In genomic region chr11:117296500-117297189, GRCm38 (mm10) we compare ENCODE assay signal across 9 mouse cellular contexts.
DNase-seq lines count a peak whose midpoint lies in the region; ATAC-seq and TF ChIP-seq lines count a peak whose summit lies in the region.
"Had no signal": no experiment of that assay in that cellular context is flagged by ENCODE, and none has a peak within 500 bp of the region (broad histone marks: within the 10 kb centered on the region; RNA-seq: fewer than 3 reads in every experiment).

No protein-coding gene starts in this region.

- no peak overlapping the region for H3K27ac ChIP-seq in midbrain, embryonic 12.5 days (replicated peaks)
- H3K27ac ChIP-seq in midbrain, embryonic 11.5 days (ENCODE audit: low read depth, low read length) = no peak overlapping the region
- H3K27ac ChIP-seq in hindbrain, postnatal 0 days = peak overlapping the region; percentile 56; the same call in 1 of the 2 replicates
- peak overlapping the region; percentile 68 for H3K27ac ChIP-seq in neural tube, embryonic 15.5 days (replicated peaks)

- peak; percentile 19; the same call in 1 of the 2 replicates for ATAC-seq in midbrain, embryonic 12.5 days (ENCODE audit: low FRiP score, low read depth)
- no peak for ATAC-seq in midbrain, embryonic 11.5 days (ENCODE audit: low FRiP score)
- ATAC-seq in hindbrain, postnatal 0 days = peak; percentile 82
- no peak for ATAC-seq in neural tube, embryonic 15.5 days (ENCODE audit: low FRiP score)

- H3K4me1 ChIP-seq in midbrain, embryonic 12.5 days = peaks cover 25% of the 10 kb centered on the region
- peaks cover 2% of the 10 kb centered on the region for H3K4me1 ChIP-seq in midbrain, embryonic 11.5 days (ENCODE audit: control insufficient read depth, insufficient read depth, low read length)
- H3K4me1 ChIP-seq in hindbrain, postnatal 0 days (ENCODE audit: insufficient read depth, low read length) = peaks cover 9% of the 10 kb centered on the region
- peaks cover 25% of the 10 kb centered on the region for H3K4me1 ChIP-seq in neural tube, embryonic 15.5 days

- no peak overlapping the region for H3K9ac ChIP-seq in midbrain, embryonic 12.5 days (replicated peaks)
- H3K9ac ChIP-seq in midbrain, embryonic 11.5 days (ENCODE audit: low read length) = no peak overlapping the region
- H3K9ac ChIP-seq in hindbrain, postnatal 0 days (replicated peaks; ENCODE audit: low read length) = no peak overlapping the region
- H3K9ac ChIP-seq in neural tube, embryonic 15.5 days (replicated peaks) = no peak overlapping the region

- H3K4me2 ChIP-seq in midbrain, embryonic 12.5 days (replicated peaks) = no peak overlapping the region
- H3K4me2 ChIP-seq in midbrain, embryonic 11.5 days = no peak overlapping the region
- H3K4me2 ChIP-seq in hindbrain, postnatal 0 days (ENCODE audit: low read depth, low read length) = no peak overlapping the region
- no peak overlapping the region for H3K4me2 ChIP-seq in neural tube, embryonic 15.5 days

- no peaks in the 10 kb centered on the region for H3K9me3 ChIP-seq in midbrain, embryonic 12.5 days
- no peaks in the 10 kb centered on the region for H3K9me3 ChIP-seq in midbrain, embryonic 11.5 days (ENCODE audit: control insufficient read depth, low read length)
- H3K9me3 ChIP-seq in hindbrain, postnatal 0 days (ENCODE audit: low read length) = no peaks in the 10 kb centered on the region
- no peaks in the 10 kb centered on the region for H3K9me3 ChIP-seq in neural tube, embryonic 15.5 days (replicated peaks)

- no peaks in the 10 kb centered on the region for H3K27me3 ChIP-seq in midbrain, embryonic 12.5 days
- H3K27me3 ChIP-seq in midbrain, embryonic 11.5 days (ENCODE audit: control insufficient read depth, insufficient read depth, low read length) = no peaks in the 10 kb centered on the region
- H3K27me3 ChIP-seq in hindbrain, postnatal 0 days (ENCODE audit: insufficient read depth, low read length) = no peaks in the 10 kb centered on the region
- no peaks in the 10 kb centered on the region for H3K27me3 ChIP-seq in neural tube, embryonic 15.5 days (replicated peaks)

- TF ChIP-seq CTCF in hindbrain, postnatal 0 days (IDR thresholded peaks at IDR 0.05; ENCODE audit: low read depth) = no peak

- H3K36me3 ChIP-seq in midbrain, embryonic 12.5 days = peaks cover 6% of the 10 kb centered on the region
- peaks cover 7% of the 10 kb centered on the region for H3K36me3 ChIP-seq in midbrain, embryonic 11.5 days (ENCODE audit: control insufficient read depth, insufficient read depth, low read length)
- no peaks in the 10 kb centered on the region for H3K36me3 ChIP-seq in hindbrain, postnatal 0 days (ENCODE audit: insufficient read depth, low read length)
- H3K36me3 ChIP-seq in neural tube, embryonic 15.5 days = no peaks in the 10 kb centered on the region

- peak; percentile 46 for DNase-seq in gastrocnemius, postnatal 14 days
- no peak for DNase-seq in gastrocnemius, postnatal 36 days
- no peak for DNase-seq in midbrain, embryonic 11.5 days (ENCODE audit: low spot score, missing footprints)
- peak; percentile 46 for DNase-seq in hindbrain, postnatal 0 days (ENCODE audit: low spot score)
- no peak for DNase-seq in spleen, adult 12 weeks (ENCODE audit: low spot score)
- no peak for DNase-seq in ovary, adult 18-20 months (ENCODE audit: low spot score)
- DNase-seq: cerebellum, adult 9-10 months had no signal

- intact Hi-C loops in gastrocnemius, postnatal 14 days (cut with DNase I; ENCODE audit: low total_unique reads) = loop anchor here (10.0 kb wide), 1 partner anchor 52 kb away; no protein-coding TSS in a partner anchor
- intact Hi-C loops in gastrocnemius, postnatal 36 days (cut with DNase I) = no loop called here

- H3K4me3 ChIP-seq in midbrain, embryonic 12.5 days = no peak overlapping the region
- no peak overlapping the region for H3K4me3 ChIP-seq in midbrain, embryonic 11.5 days (ENCODE audit: low read depth, low read length)
- no peak overlapping the region for H3K4me3 ChIP-seq in hindbrain, postnatal 0 days (ENCODE audit: low read length)
- H3K4me3 ChIP-seq in neural tube, embryonic 15.5 days (replicated peaks) = no peak overlapping the region

- WGBS in midbrain, embryonic 12.5 days = 59% methylated on average over 14 of the region's 14 CpGs
- 68% methylated on average over 14 of the region's 14 CpGs for WGBS in midbrain, embryonic 11.5 days
- 56% methylated on average over 14 of the region's 14 CpGs for WGBS in hindbrain, postnatal 0 days
- WGBS in neural tube, embryonic 15.5 days = 51% methylated on average over 13 of the region's 14 CpGs

Comparison
In these comparisons a context has a peak if more than half of its experiments do, and no peak if none do; other contexts are left out.
1. DNase-seq: peak in gastrocnemius, postnatal 14 days (single experiment) and hindbrain, postnatal 0 days (single experiment); none in gastrocnemius, postnatal 36 days (0 of 2), midbrain, embryonic 11.5 days (single experiment), spleen, adult 12 weeks (single experiment) and ovary, adult 18-20 months (single experiment).
2. ATAC-seq: peak in midbrain, embryonic 12.5 days (single experiment) and hindbrain, postnatal 0 days (single experiment); none in midbrain, embryonic 11.5 days (single experiment) and neural tube, embryonic 15.5 days (single experiment).
3. H3K27ac ChIP-seq: peak in hindbrain, postnatal 0 days (single experiment) and neural tube, embryonic 15.5 days (single experiment); none in midbrain, embryonic 12.5 days (single experiment) and midbrain, embryonic 11.5 days (single experiment).